Mouse (Mus musculus): ENCODE measurements around the gene Nol7. TPM values are rescaled to one million over a fixed set of nuclear protein-coding genes. Genes with fewer than 3 reads are reported as not detected.
A peak's percentile ranks its signal among the peaks of the same experiment; 100 is the strongest.

The Nol7 gene
- polyA plus RNA-seq, 1 experiment from 2014 or later, result 151 TPM

DNA sequence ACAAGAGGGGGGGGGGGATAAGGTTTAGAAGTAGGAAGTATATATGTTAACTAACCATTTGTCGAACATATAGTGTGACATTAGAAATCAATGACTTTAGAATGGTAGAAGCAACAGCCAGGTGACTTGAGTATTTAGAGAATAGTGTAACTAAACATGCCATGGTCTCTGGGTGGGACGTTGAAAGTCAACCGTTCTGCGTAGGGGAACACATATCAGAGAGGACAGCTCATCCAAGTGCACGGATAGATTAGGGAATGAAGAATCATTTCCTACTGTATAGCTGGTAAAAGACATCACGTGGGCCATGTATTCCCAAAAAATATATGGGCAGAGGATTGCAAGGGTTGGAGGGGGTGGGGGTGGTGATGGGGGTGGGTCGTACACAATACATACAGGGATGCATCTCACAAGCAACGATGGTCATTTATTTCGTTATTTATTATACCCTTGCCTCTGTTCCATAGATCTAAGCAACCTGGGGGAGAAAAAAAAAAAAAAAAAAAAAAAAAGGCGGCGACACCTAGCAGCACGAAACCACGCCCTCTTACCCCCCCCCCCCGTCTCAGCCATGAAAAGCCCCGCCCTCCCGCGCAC lies 392 bp upstream of the Nol7 start:
- Histone ChIP-seq H3K27me3 (ENCODE audit: control insufficient read depth, insufficient read depth, low read length) (no peaks in the 10 kb centered on the region), H3K36me3 (ENCODE audit: control insufficient read depth, insufficient read depth, low read length) (peaks cover 9% of the 10 kb centered on the region; the same call in 1 of the 2 replicates), H3K9ac (ENCODE audit: low read depth, low read length) (peak overlapping the region; percentile 93; the same call in 1 of the 2 replicates), H3K4me1 (ENCODE audit: control insufficient read depth, insufficient read depth, low read length) (0 out of 2 replicates have a peak, but pooled peaks cover 4% of the 10 kb centered on the region), H3K27ac (ENCODE audit: low read depth, low read length) (peak overlapping the region; percentile 97; the same call in 1 of the 2 replicates), H3K4me3 (ENCODE audit: low read depth, low read length) (peak overlapping the region; percentile 84), H3K9me3 (replicated peaks; ENCODE audit: control insufficient read depth, low read length) (no peaks in the 10 kb centered on the region), H3K4me2 (peak overlapping the region; percentile 88)
- no peak for ATAC-seq (replicated peaks; ENCODE audit: insufficient number of reproducible peaks, low FRiP score, low TSS enrichment)
- WGBS (ENCODE audit: insufficient replicate concordance), result 43% methylated on average over 16 of the region's 17 CpGs

DNA sequence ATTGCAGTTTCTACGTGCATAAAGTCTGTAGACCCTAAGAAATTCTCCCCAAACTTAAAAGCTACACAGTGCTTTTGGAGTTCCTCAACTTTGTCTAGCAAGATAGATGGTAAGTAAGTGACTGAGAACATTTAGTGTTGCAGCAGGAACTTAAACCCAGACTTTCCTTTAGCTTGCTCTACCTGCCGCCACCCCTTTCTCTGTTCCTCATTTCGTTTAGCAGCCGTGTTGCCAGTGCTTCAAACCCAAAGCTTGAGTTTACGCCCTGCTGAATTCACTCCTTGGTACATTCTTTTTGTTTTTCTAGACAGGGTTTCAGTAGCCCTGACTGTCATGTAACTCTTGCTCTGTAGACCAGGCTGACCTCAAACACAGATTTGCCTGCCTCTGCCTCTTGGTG lies 1.4 kb downstream of the Nol7 start:
- 0 out of 2 replicates have a peak, but pooled peaks cover 4% of the 10 kb centered on the region for H3K4me1 ChIP-seq (ENCODE audit: control insufficient read depth, insufficient read depth, low read length)
- no peaks in the 10 kb centered on the region for H3K27me3 ChIP-seq (ENCODE audit: control insufficient read depth, insufficient read depth, low read length)
- 91% methylated on average over 5 of the region's 5 CpGs for WGBS (ENCODE audit: insufficient replicate concordance)
- no peaks in the 10 kb centered on the region for H3K9me3 ChIP-seq (replicated peaks; ENCODE audit: control insufficient read depth, low read length)
- peaks cover 7% of the 10 kb centered on the region; the same call in 1 of the 2 replicates for H3K36me3 ChIP-seq (ENCODE audit: control insufficient read depth, insufficient read depth, low read length)
- 0 out of 2 replicates have a peak overlapping the region, but pooled peaks have one; percentile 84 for H3K4me3 ChIP-seq (ENCODE audit: low read depth, low read length)
- H3K27ac ChIP-seq (ENCODE audit: low read depth, low read length), result no peak overlapping the region
- H3K9ac ChIP-seq (ENCODE audit: low read depth, low read length), result no peak overlapping the region
- peak overlapping the region; percentile 88 for H3K4me2 ChIP-seq
- ATAC-seq (replicated peaks; ENCODE audit: insufficient number of reproducible peaks, low FRiP score, low TSS enrichment), result no peak

DNA sequence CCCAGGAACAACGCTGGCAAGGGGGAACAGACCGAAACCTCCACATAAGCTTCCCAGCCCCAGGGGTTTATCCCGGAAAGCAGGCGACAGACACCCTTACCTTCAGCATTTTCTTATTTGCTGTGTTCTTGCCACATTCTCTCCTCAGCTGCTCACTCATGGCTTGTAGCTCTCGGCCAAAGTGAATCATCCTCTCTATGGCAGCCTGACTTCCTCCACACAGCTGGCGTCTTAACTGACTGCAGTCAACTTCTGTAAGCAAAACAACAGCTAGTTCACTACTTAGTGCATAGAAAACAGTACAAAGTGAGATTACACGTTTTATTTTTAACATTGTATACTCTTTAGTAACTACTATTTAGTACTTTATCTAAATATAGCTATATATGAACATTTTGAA lies 14.1 kb downstream of the Nol7 start:
- Histone ChIP-seq H3K27ac (ENCODE audit: low read depth, low read length) (no peak overlapping the region), H3K4me3 (ENCODE audit: low read depth, low read length) (no peak overlapping the region), H3K27me3 (ENCODE audit: control insufficient read depth, insufficient read depth, low read length) (no peaks in the 10 kb centered on the region), H3K9ac (ENCODE audit: low read depth, low read length) (no peak overlapping the region), H3K36me3 (ENCODE audit: control insufficient read depth, insufficient read depth, low read length) (peaks cover 17% of the 10 kb centered on the region), H3K4me1 (ENCODE audit: control insufficient read depth, insufficient read depth, low read length) (no peaks in the 10 kb centered on the region), H3K9me3 (replicated peaks; ENCODE audit: control insufficient read depth, low read length) (no peaks in the 10 kb centered on the region), H3K4me2 (no peak overlapping the region)
- WGBS (ENCODE audit: insufficient replicate concordance), result 86% methylated on average over 7 of the region's 7 CpGs
- ATAC-seq (replicated peaks; ENCODE audit: insufficient number of reproducible peaks, low FRiP score, low TSS enrichment), result no peak

DNA sequence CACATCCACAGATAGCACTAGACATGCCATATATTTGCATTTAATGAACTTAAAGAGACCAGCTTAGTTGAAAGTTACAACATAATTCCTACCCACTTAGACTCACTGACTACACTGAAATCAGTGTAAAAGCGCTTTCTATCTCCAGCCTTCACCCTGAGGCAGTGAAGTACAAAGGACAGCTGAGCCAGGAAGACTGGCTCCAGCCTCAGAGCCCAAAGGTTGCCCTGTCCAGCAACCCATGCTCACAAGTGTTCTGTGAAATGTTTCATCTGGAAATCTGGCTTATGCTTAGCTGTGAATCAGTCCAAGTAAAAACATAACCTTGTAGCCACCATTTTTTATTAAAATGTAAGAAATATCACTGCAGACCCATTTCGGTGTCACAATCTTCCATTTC lies 15.4 kb downstream of the Nol7 start:
- no peaks in the 10 kb centered on the region for H3K9me3 ChIP-seq (replicated peaks; ENCODE audit: control insufficient read depth, low read length)
- no peak for ATAC-seq (replicated peaks; ENCODE audit: insufficient number of reproducible peaks, low FRiP score, low TSS enrichment)
- no peak overlapping the region for H3K27ac ChIP-seq (ENCODE audit: low read depth, low read length)
- no peaks in the 10 kb centered on the region for H3K4me1 ChIP-seq (ENCODE audit: control insufficient read depth, insufficient read depth, low read length)
- H3K27me3 ChIP-seq (ENCODE audit: control insufficient read depth, insufficient read depth, low read length), result no peaks in the 10 kb centered on the region
- no peak overlapping the region for H3K4me3 ChIP-seq (ENCODE audit: low read depth, low read length)
- no peak overlapping the region for H3K4me2 ChIP-seq
- H3K9ac ChIP-seq (ENCODE audit: low read depth, low read length), result no peak overlapping the region
- 97% methylated on average over 2 of the region's 2 CpGs for WGBS (ENCODE audit: insufficient replicate concordance)
- peaks cover 21% of the 10 kb centered on the region for H3K36me3 ChIP-seq (ENCODE audit: control insufficient read depth, insufficient read depth, low read length)

GRCm38 (mm10) chr13:43415249-43415648 lies 17.1 kb downstream of the Nol7 start:
- Histone ChIP-seq H3K4me2 (no peak overlapping the region), H3K36me3 (ENCODE audit: control insufficient read depth, insufficient read depth, low read length) (peaks cover 19% of the 10 kb centered on the region), H3K9ac (ENCODE audit: low read depth, low read length) (no peak overlapping the region), H3K27me3 (ENCODE audit: control insufficient read depth, insufficient read depth, low read length) (no peaks in the 10 kb centered on the region), H3K4me3 (ENCODE audit: low read depth, low read length) (no peak overlapping the region), H3K4me1 (ENCODE audit: control insufficient read depth, insufficient read depth, low read length) (no peaks in the 10 kb centered on the region), H3K9me3 (replicated peaks; ENCODE audit: control insufficient read depth, low read length) (no peaks in the 10 kb centered on the region), H3K27ac (ENCODE audit: low read depth, low read length) (no peak overlapping the region)
- no peak for ATAC-seq (replicated peaks; ENCODE audit: insufficient number of reproducible peaks, low FRiP score, low TSS enrichment)
- WGBS (ENCODE audit: insufficient replicate concordance), result 81% methylated on average over 1 of the region's 1 CpGs

DNA sequence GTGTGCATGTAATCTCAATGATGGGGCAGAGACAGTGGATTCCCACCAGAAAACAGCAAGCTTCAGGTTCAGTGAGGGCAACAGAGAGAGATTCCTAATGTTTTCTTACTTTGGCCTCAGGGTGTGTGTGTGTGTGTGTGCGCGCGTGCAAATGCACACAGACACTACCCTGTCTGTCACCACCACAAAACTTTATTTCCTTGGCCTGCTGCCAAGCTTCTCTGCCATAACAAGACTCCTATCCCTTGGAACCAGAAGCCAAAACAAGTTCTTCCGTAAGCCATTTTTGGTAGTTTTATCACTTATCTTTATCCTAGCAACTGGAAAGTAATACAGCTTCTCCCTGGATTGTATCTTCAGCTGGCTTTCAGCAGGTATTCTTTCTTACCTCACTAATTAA lies 30.2 kb downstream of the Nol7 start:
- Histone ChIP-seq H3K27me3 (ENCODE audit: control insufficient read depth, insufficient read depth, low read length) (no peaks in the 10 kb centered on the region), H3K36me3 (ENCODE audit: control insufficient read depth, insufficient read depth, low read length) (peaks cover 10% of the 10 kb centered on the region; the same call in 1 of the 2 replicates), H3K4me2 (no peak overlapping the region), H3K27ac (ENCODE audit: low read depth, low read length) (no peak overlapping the region), H3K4me3 (ENCODE audit: low read depth, low read length) (no peak overlapping the region), H3K4me1 (ENCODE audit: control insufficient read depth, insufficient read depth, low read length) (no peaks in the 10 kb centered on the region), H3K9me3 (replicated peaks; ENCODE audit: control insufficient read depth, low read length) (no peaks in the 10 kb centered on the region), H3K9ac (ENCODE audit: low read depth, low read length) (no peak overlapping the region)
- 83% methylated on average over 4 of the region's 4 CpGs for WGBS (ENCODE audit: insufficient replicate concordance)
- ATAC-seq (replicated peaks; ENCODE audit: insufficient number of reproducible peaks, low FRiP score, low TSS enrichment), result no peak

GRCm38 (mm10) chr13:43433395-43433794 lies 35.2 kb downstream of the Nol7 start:
- Histone ChIP-seq H3K36me3 (ENCODE audit: control insufficient read depth, insufficient read depth, low read length) (peaks cover 3% of the 10 kb centered on the region; the same call in 1 of the 2 replicates), H3K4me3 (ENCODE audit: low read depth, low read length) (no peak overlapping the region), H3K4me2 (no peak overlapping the region), H3K9ac (ENCODE audit: low read depth, low read length) (no peak overlapping the region), H3K9me3 (replicated peaks; ENCODE audit: control insufficient read depth, low read length) (no peaks in the 10 kb centered on the region), H3K27ac (ENCODE audit: low read depth, low read length) (no peak overlapping the region), H3K27me3 (ENCODE audit: control insufficient read depth, insufficient read depth, low read length) (no peaks in the 10 kb centered on the region), H3K4me1 (ENCODE audit: control insufficient read depth, insufficient read depth, low read length) (no peaks in the 10 kb centered on the region)
- 89% methylated on average over 2 of the region's 2 CpGs for WGBS (ENCODE audit: insufficient replicate concordance)
- ATAC-seq (replicated peaks; ENCODE audit: insufficient number of reproducible peaks, low FRiP score, low TSS enrichment), result no peak

GRCm38 (mm10) chr13:43440376-43440775 lies 42.2 kb downstream of the Nol7 start:
- ATAC-seq (replicated peaks; ENCODE audit: insufficient number of reproducible peaks, low FRiP score, low TSS enrichment), result no peak
- 96% methylated on average over 1 of the region's 1 CpGs for WGBS (ENCODE audit: insufficient replicate concordance)
- no peak overlapping the region for H3K27ac ChIP-seq (ENCODE audit: low read depth, low read length)
- no peaks in the 10 kb centered on the region for H3K36me3 ChIP-seq (ENCODE audit: control insufficient read depth, insufficient read depth, low read length)
- no peak overlapping the region for H3K4me2 ChIP-seq
- no peak overlapping the region for H3K4me3 ChIP-seq (ENCODE audit: low read depth, low read length)
- no peaks in the 10 kb centered on the region for H3K27me3 ChIP-seq (ENCODE audit: control insufficient read depth, insufficient read depth, low read length)
- H3K9me3 ChIP-seq (replicated peaks; ENCODE audit: control insufficient read depth, low read length), result no peaks in the 10 kb centered on the region
- H3K9ac ChIP-seq (ENCODE audit: low read depth, low read length), result no peak overlapping the region
- H3K4me1 ChIP-seq (ENCODE audit: control insufficient read depth, insufficient read depth, low read length), result peaks cover 3% of the 10 kb centered on the region; the same call in 1 of the 2 replicates

GRCm38 (mm10) chr13:43442551-43442950 lies 44.4 kb downstream of the Nol7 start:
- Histone ChIP-seq H3K36me3 (ENCODE audit: control insufficient read depth, insufficient read depth, low read length) (no peaks in the 10 kb centered on the region), H3K27ac (ENCODE audit: low read depth, low read length) (no peak overlapping the region), H3K4me3 (ENCODE audit: low read depth, low read length) (no peak overlapping the region), H3K9ac (ENCODE audit: low read depth, low read length) (no peak overlapping the region), H3K9me3 (replicated peaks; ENCODE audit: control insufficient read depth, low read length) (no peaks in the 10 kb centered on the region), H3K4me1 (ENCODE audit: control insufficient read depth, insufficient read depth, low read length) (peaks cover 7% of the 10 kb centered on the region; the same call in 1 of the 2 replicates), H3K27me3 (ENCODE audit: control insufficient read depth, insufficient read depth, low read length) (no peaks in the 10 kb centered on the region), H3K4me2 (no peak overlapping the region)
- ATAC-seq (replicated peaks; ENCODE audit: insufficient number of reproducible peaks, low FRiP score, low TSS enrichment), result no peak
- 70% methylated on average over 1 of the region's 1 CpGs for WGBS (ENCODE audit: insufficient replicate concordance)
